ENCODE assay signal across 8 mouse cellular contexts in genomic region chr3:104864651-104865340, GRCm38 (mm10). TPM values are rescaled to one million over a fixed set of nuclear protein-coding genes. Genes with fewer than 3 reads are reported as not detected.
DNase-seq lines count a peak whose midpoint lies in the region; ATAC-seq lines count a peak whose summit lies in the region.

No protein-coding gene starts in this region.

- H3K36me3 ChIP-seq in hindbrain, embryonic 16.5 days (ENCODE audit: control insufficient read depth, insufficient read depth, low read length) = no peaks in the 10 kb centered on the region
- no peaks in the 10 kb centered on the region for H3K36me3 ChIP-seq in macrophage (ENCODE audit: inconsistent target)

- ATAC-seq in hindbrain, embryonic 16.5 days = peak; percentile 93

- H3K79me2 ChIP-seq in macrophage (ENCODE audit: inconsistent target) = peaks cover 78% of the 10 kb centered on the region

- peaks cover 22% of the 10 kb centered on the region for H3K4me1 ChIP-seq in hindbrain, embryonic 16.5 days (ENCODE audit: control insufficient read depth, insufficient read depth, low read depth, low read length)

- peak overlapping the region; percentile 97 for H3K27ac ChIP-seq in hindbrain, embryonic 16.5 days (ENCODE audit: low read depth, low read length)
- H3K27ac ChIP-seq in macrophage = peak overlapping the region; percentile 99

- H3K9me3 ChIP-seq in hindbrain, embryonic 16.5 days (ENCODE audit: control insufficient read depth, low read length) = no peaks in the 10 kb centered on the region

- peak overlapping the region; percentile 64 for H3K4me2 ChIP-seq in hindbrain, embryonic 16.5 days (ENCODE audit: low read length)

- no peaks in the 10 kb centered on the region for H3K27me3 ChIP-seq in hindbrain, embryonic 16.5 days (replicated peaks; ENCODE audit: control insufficient read depth, insufficient read depth, low read length)

- peak; percentile 80 for DNase-seq in T-cell, adult 2 months (ENCODE audit: low spot score)
- peak; percentile 92 to 93 for DNase-seq in cerebellum, postnatal 36 days
- DNase-seq in frontal cortex, postnatal 36 days (ENCODE audit: low spot score in 2 of 2) = peak; percentile 90 to 94
- peak; percentile 91 for DNase-seq in left cerebral cortex, adult 18-20 months (ENCODE audit: low spot score in 2 of 2)
- peak; percentile 92 for DNase-seq in right cerebral cortex, adult 18-20 months
- peak; percentile 71 for DNase-seq in urinary bladder, postnatal 10 days (ENCODE audit: low spot score)

- H3K4me3 ChIP-seq in hindbrain, embryonic 16.5 days (ENCODE audit: low read length) = peak overlapping the region; percentile 91
- H3K4me3 ChIP-seq in macrophage (ENCODE audit: inconsistent target) = peak overlapping the region; percentile 96

- H3K9ac ChIP-seq in hindbrain, embryonic 16.5 days (ENCODE audit: low read depth, low read length) = peak overlapping the region; percentile 93

- WGBS in hindbrain, embryonic 16.5 days = under 1% methylated on average over 48 of the region's 48 CpGs
- under 1% methylated on average over 37 of the region's 48 CpGs for WGBS in macrophage (ENCODE audit: missing documents)

RNA-seq across cellular contexts. Expression of gene Capza1, which starts 0.5 kb away (rescaled TPM):
- polyA plus RNA-seq in hindbrain, embryonic 16.5 days (2015; fragmentation: Nextera tagmentation; extraction: Ambion mirVana) = 141 and 155 TPM in 2 replicates
- total RNA-seq in left cerebral cortex, adult 18-20 months (2021) = 10 to 100 TPM; 29.2 to 40.3 TPM
- 100 to 1,000 TPM in 23 of 26 experiments, 10 to 100 TPM in 3; 70.4 to 169 (median 125) TPM for total RNA-seq in macrophage (2018; cell fraction: chromatin; rRNA removed)
- total RNA-seq in macrophage (2018; cell fraction: cytosol; rRNA removed) = 100 to 1,000 TPM; 178 to 251 (median 206) TPM
- 100 to 1,000 TPM in 23 of 26 experiments, 10 to 100 TPM in 3; 95.2 to 190 (median 125) TPM for total RNA-seq in macrophage (2018; cell fraction: nucleus; rRNA removed)
- polyA plus RNA-seq in macrophage (2018) = 164 to 243 TPM (median 189 TPM) in 3 replicates

RNA-seq across cellular contexts. Expression of gene St7l, which starts 1.0 kb away (rescaled TPM):
- polyA plus RNA-seq in hindbrain, embryonic 16.5 days (2015; fragmentation: Nextera tagmentation; extraction: Ambion mirVana) = 29.9 and 30.2 TPM in 2 replicates
- total RNA-seq in left cerebral cortex, adult 18-20 months (2021) = 10 to 100 TPM; 32.7 to 36.4 TPM
- total RNA-seq in macrophage (2018; cell fraction: chromatin; rRNA removed) = 100 to 1,000 TPM in 3 of 26 experiments, 10 to 100 TPM in 23; 26.3 to 114 (median 54.8) TPM
- 10 to 100 TPM; 14.6 to 29.1 (median 22.6) TPM for total RNA-seq in macrophage (2018; cell fraction: cytosol; rRNA removed)
- total RNA-seq in macrophage (2018; cell fraction: nucleus; rRNA removed) = 10 to 100 TPM; 18.9 to 99.2 (median 43.1) TPM
- polyA plus RNA-seq in macrophage (2018) = 25.4 to 31.0 TPM (median 25.4 TPM) in 3 replicates

RNA-seq across cellular contexts. Expression of gene Mov10, which starts 46.4 kb away (rescaled TPM):
- 9.1 and 12.4 TPM in 2 replicates for polyA plus RNA-seq in hindbrain, embryonic 16.5 days (2015; fragmentation: Nextera tagmentation; extraction: Ambion mirVana)
- total RNA-seq in left cerebral cortex, adult 18-20 months (2021) = 10 to 100 TPM in 1 of 2 experiments, 1 to 10 TPM in 1; 9.1 to 10.5 TPM
- total RNA-seq in macrophage (2018; cell fraction: chromatin; rRNA removed) = 100 to 1,000 TPM in 9 of 26 experiments, 10 to 100 TPM in 17; 16.7 to 237 (median 59.2) TPM
- 100 to 1,000 TPM in 12 of 26 experiments, 10 to 100 TPM in 14; 23.8 to 177 (median 62.2) TPM for total RNA-seq in macrophage (2018; cell fraction: cytosol; rRNA removed)
- 100 to 1,000 TPM in 12 of 26 experiments, 10 to 100 TPM in 14; 23.7 to 199 (median 83.9) TPM for total RNA-seq in macrophage (2018; cell fraction: nucleus; rRNA removed)
- polyA plus RNA-seq in macrophage (2018) = 24.0 to 42.1 TPM (median 27.2 TPM) in 3 replicates

Comparison
In these comparisons a context has a peak if more than half of its experiments do, and no peak if none do; other contexts are left out.
1. Peak in every context shown above with its lines: DNase-seq, ATAC-seq, H3K4me3 ChIP-seq and H3K27ac ChIP-seq.